Mouse (Mus musculus) monocyte, adult 2 months (primary cell): ENCODE results near the gene 4931422A03Rik.

Source experiments
- DNase-seq, 2 experiments: peaks; one replicate each; pipeline ENCODE4 v3.0.0; 2022; ENCODE audit warnings: low spot score in 2 of 2, low read depth in 1 of 2

The 4931422A03Rik gene

DNA sequence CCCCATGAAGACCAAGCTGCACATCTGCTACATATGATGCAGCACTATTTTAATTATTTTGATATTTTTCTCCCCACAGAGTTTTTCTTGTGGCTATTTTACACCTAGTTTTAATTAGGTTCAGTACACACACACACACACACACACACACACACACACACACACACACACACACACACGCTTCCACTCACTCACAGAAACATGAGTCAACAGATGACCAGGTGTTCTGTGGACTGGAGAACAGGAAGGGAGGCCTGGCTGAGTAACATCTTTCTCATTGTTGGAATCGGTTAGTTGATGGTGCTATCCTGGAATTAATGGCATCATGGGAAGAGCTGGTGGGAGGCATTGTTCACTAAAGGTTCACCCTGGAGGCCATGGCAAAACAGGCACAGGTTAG is 90.5 kb downstream of the 4931422A03Rik start:
- no peak for DNase-seq

DNA sequence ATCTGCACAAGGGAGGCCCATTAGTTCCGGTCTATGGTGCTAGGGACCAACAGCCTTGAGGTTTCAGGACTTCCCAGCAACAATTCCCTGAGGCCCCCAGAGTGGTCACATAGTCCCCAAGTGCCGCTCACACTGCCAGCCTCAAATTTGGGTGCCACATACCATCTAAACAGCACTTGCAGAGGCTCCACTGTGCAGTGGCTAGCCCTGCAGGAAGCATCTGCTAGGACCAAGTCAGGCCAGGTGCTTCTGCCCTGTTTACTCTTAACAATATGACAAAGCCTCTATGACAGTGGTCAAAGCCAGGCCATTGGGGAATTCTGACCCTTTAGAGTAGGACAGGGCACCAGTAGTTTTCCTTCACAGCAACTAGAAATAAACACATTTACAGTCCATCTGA is 91.5 kb downstream of the 4931422A03Rik start:
- DNase-seq, result no peak

DNA sequence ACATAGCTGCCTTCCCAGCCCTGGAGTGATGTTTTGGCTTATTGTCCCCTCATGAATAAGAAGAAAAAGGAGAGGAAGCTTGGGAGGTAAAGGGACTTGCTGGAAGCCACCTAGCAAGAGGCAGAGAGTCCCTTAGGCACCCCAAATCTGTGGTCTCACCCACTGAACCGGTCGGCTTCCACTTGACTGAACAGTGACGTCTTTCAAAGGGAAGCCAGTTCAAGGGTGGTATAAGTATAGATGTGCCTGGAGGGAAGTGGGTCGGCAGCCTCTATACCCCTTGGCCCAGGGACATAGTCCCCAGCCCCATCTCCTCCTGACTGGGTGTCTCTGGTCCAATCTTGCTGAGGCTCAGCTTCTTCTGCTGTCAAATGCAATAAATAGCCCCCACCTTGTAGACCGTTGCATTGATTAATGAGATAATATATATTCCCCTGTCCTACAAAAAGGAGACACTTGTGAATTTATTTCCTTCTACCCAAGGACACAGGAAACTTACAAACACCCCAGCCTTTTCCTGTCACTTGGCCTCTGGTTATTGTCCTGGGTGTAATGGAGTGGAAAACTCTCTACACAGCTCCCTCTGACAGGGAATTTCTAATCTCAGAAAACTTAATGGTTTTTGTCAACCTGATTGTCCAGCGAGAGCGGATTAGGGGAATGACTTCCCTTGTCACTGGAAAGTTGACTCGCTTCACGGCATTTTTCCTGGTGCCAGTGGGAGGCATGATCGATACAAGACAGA is 92.3 kb downstream of the 4931422A03Rik start:
- DNase-seq, result no peak

DNA sequence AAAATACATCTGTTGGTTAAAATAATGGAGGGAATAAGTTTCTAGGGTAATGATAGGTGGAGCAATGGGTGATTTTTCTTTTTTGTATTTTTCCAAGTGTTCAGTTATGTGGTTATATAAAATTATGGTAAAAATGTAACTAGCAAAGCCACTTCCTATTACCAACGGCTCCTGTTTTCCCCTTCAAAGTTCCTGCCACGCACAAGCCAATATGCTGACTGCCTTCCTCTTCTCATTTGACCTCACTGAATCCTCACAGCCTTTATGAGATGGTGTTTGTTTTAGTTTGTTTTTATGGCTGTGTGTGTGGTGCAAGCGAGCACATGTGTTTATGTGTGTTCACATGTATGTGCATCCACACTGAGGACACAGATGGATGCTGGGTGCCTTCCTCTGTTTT is 93.5 kb downstream of the 4931422A03Rik start:
- no peak for DNase-seq

DNA sequence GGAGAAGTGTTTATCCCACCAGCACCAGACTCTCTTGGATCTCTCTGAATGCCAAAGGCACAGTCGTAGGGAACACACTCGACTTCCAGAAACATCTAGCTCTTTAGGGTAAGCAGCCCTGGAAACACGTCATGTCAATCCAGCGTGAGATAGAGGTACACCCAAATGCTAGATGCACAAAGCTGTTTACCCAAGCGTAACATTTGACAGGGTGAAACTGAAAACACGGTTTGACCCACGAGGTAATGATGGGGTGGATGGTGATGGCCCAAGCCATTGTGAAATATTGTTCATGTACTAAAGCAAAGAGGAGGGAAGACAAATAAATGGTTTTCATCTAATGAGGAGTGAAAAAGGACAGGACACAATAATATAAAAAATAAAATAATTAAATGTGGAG is 93.9 kb downstream of the 4931422A03Rik start:
- DNase-seq, result no peak

DNA sequence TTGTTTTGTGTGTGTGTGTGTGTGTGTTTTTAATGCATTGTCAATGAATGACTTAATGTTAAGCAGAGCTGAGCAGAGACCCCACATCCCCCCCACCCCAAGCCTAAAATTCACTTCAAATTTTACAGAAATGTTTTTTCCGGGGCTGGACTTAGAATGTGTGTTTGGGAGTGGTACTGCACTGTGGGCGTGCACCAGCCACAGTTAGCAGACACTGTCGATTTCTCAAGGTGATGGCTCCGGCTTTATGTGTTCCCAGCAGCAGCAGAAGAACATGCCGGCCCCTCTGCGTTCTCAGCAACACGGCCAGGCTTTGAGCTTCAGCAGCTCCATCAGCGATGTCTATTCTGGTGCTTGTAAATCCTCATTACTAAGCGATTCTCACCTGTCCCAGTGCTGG is 95.7 kb downstream of the 4931422A03Rik start:
- no peak for DNase-seq

DNA sequence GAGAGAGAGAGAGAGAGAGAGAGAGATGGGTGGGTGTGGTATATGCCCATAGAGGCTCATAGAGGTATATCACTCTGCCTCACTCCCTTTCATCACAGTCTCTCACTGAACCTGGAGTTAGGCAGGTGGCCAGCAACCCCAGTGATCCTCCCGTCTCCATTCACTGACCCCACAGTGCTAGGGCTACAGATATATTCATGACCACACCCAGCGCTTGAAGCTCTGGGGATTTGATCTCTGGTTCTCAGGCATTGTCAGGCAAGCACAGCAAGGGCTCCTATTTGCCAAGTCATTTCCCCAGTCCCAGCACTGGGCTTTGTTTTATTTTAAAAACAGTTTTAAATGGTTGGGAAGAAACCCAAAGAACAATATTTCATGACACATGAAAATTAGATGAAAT is 96.1 kb downstream of the 4931422A03Rik start:
- no peak for DNase-seq

DNA sequence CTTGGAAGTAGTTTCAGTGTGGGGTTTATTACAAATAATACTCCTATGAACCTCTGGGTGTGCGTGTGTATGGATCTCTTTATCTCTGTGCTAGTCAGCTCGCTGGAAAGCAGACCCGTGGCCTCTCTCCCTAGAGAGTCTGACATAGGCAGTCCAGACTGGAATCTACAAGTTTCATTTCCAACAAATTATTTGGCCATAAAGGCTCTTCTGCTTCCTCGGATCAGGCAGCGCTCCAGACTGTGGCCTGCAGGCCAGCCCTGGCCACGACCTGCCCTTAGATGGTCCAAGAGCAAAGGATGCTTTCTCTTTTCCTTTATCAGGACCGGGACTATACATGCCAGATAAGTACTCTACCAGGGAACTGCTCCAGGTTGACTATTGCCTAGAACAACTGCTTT is 96.7 kb downstream of the 4931422A03Rik start:
- DNase-seq, result no peak

DNA sequence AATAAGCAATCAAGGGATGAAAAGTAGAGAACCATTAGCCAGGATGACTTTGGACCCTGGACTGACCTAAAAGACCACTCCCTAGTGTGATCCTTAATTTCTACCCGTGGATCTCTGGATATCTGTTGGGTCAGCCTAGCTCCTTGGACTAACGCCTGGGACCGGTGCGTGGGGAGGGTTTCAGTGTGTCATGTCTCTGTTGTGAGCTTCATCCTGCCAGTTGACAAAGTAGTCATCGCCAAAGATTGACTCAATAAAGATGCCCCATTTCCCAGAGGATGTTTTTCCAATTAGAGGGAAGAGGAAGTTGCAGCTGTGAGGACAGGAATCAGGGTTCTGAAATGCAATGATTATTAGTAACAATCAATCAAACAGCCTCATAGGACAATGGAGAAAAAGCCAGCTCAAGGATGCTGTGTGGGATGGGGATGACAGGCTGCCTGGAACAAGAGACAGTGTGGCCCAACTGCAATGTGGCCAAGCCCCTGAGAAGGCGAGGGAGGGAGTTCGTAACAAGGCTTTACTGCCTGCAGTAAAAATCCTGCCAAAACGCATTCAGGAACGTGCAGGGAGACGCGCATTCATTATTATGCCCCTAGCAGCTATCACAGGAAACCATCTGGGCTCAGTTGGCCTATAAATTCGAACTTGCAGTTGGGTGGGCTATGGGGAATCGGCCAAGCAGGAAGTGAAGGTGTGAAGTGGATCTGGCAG is 97.7 kb downstream of the 4931422A03Rik start:
- no peak for DNase-seq

DNA sequence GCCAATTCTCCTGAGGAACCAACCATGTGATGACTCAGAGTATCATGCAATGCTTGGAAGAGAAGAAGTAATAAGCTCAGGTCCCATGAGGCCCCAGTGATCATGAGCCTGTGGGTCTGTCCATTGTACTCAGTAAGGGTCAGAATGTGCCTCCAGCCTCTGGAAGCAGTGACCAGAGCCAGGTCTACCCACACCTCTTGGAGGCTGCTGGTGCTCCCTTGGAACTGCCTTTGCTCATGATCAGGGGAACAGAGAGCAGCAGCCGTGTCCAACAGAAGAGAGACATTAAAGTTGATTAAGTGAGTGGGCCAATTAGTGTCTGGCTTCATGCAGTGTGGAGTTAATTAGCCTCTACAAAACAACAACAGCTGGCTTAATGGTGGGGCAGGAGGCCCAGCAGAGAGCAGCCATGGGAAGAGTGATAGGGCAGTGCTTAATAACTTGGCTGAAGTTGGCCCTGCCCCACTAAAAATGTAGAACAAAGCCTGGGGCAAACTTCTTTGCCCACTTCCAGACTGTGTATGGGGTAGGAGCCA is 100.5 kb downstream of the 4931422A03Rik start:
- no peak for DNase-seq

DNA sequence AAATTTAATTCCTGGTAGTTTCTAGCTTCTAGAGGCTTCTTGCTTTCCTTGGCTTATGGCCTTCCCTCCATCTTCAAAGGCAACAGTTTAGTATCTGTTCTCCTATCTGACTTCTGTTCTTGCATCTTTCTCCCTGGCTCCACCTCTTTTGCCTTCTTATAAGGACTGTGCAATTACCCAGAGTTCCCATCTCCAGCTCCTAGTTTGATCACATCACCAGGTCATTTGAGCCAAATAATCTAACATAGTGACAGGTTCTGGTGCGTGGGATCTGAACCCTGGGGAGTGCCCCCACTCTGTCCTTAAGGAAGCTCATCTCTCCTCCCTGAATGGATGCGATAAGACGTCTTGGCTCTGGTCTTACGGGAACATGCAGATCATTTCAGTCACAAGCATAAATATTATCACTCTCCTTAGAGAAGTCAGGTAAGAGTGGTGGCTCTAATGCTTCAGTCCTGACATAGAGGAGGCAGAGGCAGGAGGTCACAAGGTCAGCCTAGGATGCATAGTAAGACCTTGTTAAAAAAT is 101.5 kb downstream of the 4931422A03Rik start:
- no peak for DNase-seq

DNA sequence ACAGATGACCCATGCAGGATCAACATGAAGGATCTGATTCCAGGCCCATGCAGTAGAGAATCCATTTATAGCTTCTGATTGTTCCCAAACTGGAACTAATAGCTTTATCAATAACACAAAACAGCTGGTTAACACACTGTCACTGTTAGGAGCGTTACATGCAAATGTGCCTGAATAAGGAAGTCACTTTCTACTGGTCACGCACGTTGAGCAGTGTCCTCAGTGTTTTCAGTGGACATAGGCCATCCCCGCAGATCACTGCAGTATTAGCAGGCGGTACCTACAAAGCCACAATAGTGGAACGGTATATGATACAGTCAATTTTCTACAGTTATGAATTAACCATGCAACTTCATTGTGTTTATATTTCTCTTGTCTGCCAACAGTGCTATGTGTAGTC is 108.7 kb downstream of the 4931422A03Rik start:
- no peak for DNase-seq

DNA sequence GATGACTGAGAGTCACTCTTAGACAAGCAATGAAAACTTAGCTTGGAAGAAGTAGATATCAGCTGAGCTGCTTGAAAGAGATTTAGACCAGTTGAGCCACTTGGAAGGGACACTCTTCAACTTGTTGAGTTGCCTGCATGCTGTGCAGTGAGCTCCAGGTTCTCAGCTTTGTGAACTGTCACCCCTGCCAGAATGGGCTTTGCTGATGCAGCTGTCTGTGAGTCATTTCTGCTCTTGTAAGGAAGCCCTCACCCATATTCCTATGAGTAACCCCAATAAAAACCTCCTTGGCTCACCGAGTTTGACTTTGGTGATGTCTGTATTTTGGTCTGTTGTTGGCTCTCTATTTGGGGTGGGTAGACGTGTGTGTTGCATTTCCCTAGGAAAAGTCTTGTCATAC is 109.8 kb downstream of the 4931422A03Rik start:
- no peak for DNase-seq

DNA sequence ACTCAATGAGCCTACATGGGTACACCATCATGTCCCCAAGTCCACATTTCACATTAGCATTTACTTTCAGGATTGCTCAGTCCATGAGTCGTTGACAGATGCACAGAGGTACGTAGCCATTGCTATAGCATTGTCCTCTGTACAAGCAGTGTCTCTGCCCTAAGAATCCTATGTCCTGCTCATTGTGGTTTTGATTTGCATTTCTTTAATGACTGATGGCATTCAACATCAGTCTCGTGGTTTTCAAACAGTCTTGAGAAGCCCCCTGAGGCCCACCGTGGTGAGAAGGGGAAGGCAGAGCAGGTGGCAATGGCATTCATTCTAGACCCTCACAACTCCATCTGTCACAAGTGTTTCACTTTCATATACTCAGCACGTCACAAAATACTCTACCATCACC is 110.8 kb downstream of the 4931422A03Rik start:
- no peak for DNase-seq
